Mouse (Mus musculus): ENCODE results near the gene Rpap3. TPM values are rescaled to one million over a fixed set of nuclear protein-coding genes. Genes with fewer than 3 reads are reported as not detected.

The Rpap3 gene
- polyA plus RNA-seq, 1 experiment from 2014 or later, result 32.8 TPM

DNA sequence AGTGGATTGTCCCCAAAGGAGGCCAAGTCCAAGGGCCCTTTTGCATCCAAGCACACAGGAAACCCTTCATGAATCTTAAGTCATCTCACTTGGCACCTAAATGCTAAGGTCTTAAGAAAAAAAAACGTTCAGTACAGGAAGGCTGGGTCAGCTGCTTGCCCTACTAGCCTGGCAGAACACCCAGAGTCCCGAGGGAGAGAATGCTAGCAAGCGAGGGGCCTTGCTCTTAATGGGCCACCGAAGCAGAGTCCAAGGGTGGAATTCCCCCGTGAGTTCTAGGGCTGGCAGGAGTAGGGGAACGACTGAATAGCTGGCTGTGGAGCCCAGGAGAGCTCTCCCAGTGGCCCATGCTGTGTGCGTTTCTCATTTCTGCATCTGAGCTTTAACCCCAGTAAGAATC is 23.2 kb upstream of the Rpap3 start:
- ATAC-seq, result no peak
- Histone ChIP-seq H3K27ac (no peak overlapping the region), H3K36me3 (no peaks in the 10 kb centered on the region), H3K27me3 (no peaks in the 10 kb centered on the region), H3K9me3 (no peaks in the 10 kb centered on the region), H3K4me1 (replicated peaks) (no peaks in the 10 kb centered on the region), H3K4me3 (replicated peaks) (no peak overlapping the region), H3K9ac (replicated peaks) (no peak overlapping the region), H3K4me2 (replicated peaks) (no peak overlapping the region)
- 69% methylated on average over 7 of the region's 7 CpGs for WGBS

GRCm38 (mm10) chr15:97728394-97728793 is 22.8 kb upstream of the Rpap3 start:
- no peaks in the 10 kb centered on the region for H3K4me1 ChIP-seq (replicated peaks)
- 93% methylated on average over 11 of the region's 11 CpGs for WGBS
- H3K27ac ChIP-seq, result no peak overlapping the region
- no peak overlapping the region for H3K4me2 ChIP-seq (replicated peaks)
- no peak overlapping the region for H3K4me3 ChIP-seq (replicated peaks)
- ATAC-seq, result no peak
- no peak overlapping the region for H3K9ac ChIP-seq (replicated peaks)
- H3K27me3 ChIP-seq, result no peaks in the 10 kb centered on the region
- no peaks in the 10 kb centered on the region for H3K9me3 ChIP-seq
- H3K36me3 ChIP-seq, result no peaks in the 10 kb centered on the region

- no peaks in the 10 kb centered on the region for H3K4me1 ChIP-seq (replicated peaks)
- H3K36me3 ChIP-seq, result no peaks in the 10 kb centered on the region
- WGBS, result 64% methylated on average over 5 of the region's 5 CpGs
- H3K27me3 ChIP-seq, result no peaks in the 10 kb centered on the region
- H3K9ac ChIP-seq (replicated peaks), result no peak overlapping the region
- no peaks in the 10 kb centered on the region for H3K9me3 ChIP-seq
- no peak overlapping the region for H3K4me2 ChIP-seq (replicated peaks)
- ATAC-seq, result no peak
- no peak overlapping the region for H3K4me3 ChIP-seq (replicated peaks)
- H3K27ac ChIP-seq, result no peak overlapping the region
Observed at GRCm38 (mm10) chr15:97727520-97727919, 21.9 kb upstream of the Rpap3 start.

GRCm38 (mm10) chr15:97727048-97727447 is 21.4 kb upstream of the Rpap3 start:
- H3K27ac ChIP-seq, result no peak overlapping the region
- H3K27me3 ChIP-seq, result no peaks in the 10 kb centered on the region
- no peaks in the 10 kb centered on the region for H3K4me1 ChIP-seq (replicated peaks)
- no peak for ATAC-seq
- no peak overlapping the region for H3K9ac ChIP-seq (replicated peaks)
- no peaks in the 10 kb centered on the region for H3K36me3 ChIP-seq
- H3K4me2 ChIP-seq (replicated peaks), result no peak overlapping the region
- no peaks in the 10 kb centered on the region for H3K9me3 ChIP-seq
- no peak overlapping the region for H3K4me3 ChIP-seq (replicated peaks)
- 85% methylated on average over 8 of the region's 8 CpGs for WGBS

DNA sequence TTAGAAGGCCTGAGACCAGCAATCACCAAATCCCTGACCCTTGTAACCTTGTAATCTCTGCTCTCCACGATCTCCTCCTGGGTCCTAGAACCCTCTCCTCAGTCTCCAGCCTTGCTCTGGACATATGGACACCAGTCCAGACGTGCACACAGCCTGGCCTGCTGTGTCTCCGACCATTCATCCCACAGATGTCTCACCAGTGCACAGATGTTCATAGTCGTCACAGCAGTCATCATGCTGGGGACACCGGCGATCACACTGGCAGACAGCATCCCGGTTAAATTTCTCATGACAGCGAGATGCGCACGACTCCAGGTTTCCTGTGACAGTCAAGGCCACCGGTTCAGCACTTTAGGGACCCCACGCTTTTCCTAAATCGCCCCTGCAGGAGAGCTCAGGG is 20.7 kb upstream of the Rpap3 start:
- Histone ChIP-seq H3K4me2 (replicated peaks) (no peak overlapping the region), H3K4me3 (replicated peaks) (no peak overlapping the region), H3K9ac (replicated peaks) (no peak overlapping the region), H3K9me3 (no peaks in the 10 kb centered on the region), H3K4me1 (replicated peaks) (no peaks in the 10 kb centered on the region), H3K27ac (no peak overlapping the region), H3K27me3 (no peaks in the 10 kb centered on the region), H3K36me3 (no peaks in the 10 kb centered on the region)
- ATAC-seq, result no peak
- WGBS, result 81% methylated on average over 13 of the region's 13 CpGs

GRCm38 (mm10) chr15:97725198-97725785 is 19.7 kb upstream of the Rpap3 start:
- 84% methylated on average over 6 of the region's 6 CpGs for WGBS
- no peak overlapping the region for H3K4me2 ChIP-seq (replicated peaks)

DNA sequence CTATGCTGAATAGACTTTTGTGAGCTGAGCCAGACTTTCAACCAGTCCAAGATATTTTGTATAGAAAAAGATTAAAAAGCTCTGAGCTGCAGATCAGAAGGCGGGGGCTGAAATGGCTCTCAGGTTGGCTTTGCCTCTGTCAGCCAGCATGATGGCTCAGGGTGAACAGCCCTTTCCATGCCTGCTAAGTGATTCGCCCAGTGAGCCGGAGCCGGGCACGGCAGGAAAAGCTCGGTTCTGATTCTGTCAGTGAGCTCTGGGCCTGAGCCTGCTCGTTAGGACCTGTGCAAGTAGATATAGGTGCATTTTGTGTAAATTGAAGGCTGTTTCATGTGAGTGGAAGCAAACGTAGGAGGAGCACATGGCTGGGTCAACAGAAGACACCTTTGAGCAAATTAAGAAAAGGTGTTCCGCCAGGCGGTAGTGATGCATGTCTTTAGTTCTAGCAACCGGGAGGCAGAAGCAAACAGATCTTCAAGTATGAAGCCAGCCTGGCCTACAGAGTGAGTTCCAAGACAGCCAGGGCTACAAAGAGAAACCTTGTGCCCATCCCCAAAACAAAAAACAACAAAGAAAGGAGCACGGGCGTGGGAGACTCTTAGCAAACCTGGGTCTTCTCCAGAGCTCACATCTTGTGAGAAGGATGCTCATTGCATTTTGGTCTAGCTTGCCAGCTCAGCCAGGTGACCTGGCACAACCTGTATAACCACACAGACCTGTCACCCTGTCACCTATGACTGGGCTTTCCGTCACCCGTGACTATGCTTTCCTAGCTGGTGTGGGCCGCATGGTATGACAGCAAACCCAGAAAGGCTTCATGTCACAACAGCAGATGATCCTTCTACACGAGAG is 18.9 kb upstream of the Rpap3 start:
- 90% methylated on average over 17 of the region's 17 CpGs for WGBS

More at GRCm38 (mm10) chr15:97725198-97725785, 19.7 kb upstream of the Rpap3 start:
- no peak for ATAC-seq
- H3K36me3 ChIP-seq, result no peaks in the 10 kb centered on the region
- H3K4me1 ChIP-seq (replicated peaks), result no peaks in the 10 kb centered on the region
- H3K4me3 ChIP-seq (replicated peaks), result no peak overlapping the region
- H3K9ac ChIP-seq (replicated peaks), result no peak overlapping the region
- H3K27ac ChIP-seq, result no peak overlapping the region
- H3K9me3 ChIP-seq, result no peaks in the 10 kb centered on the region
- H3K27me3 ChIP-seq, result no peaks in the 10 kb centered on the region

GRCm38 (mm10) chr15:97723536-97724345 is 18.1 kb upstream of the Rpap3 start:
- Histone ChIP-seq H3K27ac (no peak overlapping the region), H3K4me3 (replicated peaks) (no peak overlapping the region)
- ATAC-seq, result no peak

More for the DNA sequence above, 18.9 kb upstream of the Rpap3 start:
- H3K4me3 ChIP-seq (replicated peaks), result no peak overlapping the region
- no peaks in the 10 kb centered on the region for H3K4me1 ChIP-seq (replicated peaks)
- no peaks in the 10 kb centered on the region for H3K27me3 ChIP-seq
- H3K27ac ChIP-seq, result no peak overlapping the region
- no peaks in the 10 kb centered on the region for H3K36me3 ChIP-seq
- ATAC-seq, result no peak
- no peaks in the 10 kb centered on the region for H3K9me3 ChIP-seq
- H3K4me2 ChIP-seq (replicated peaks), result no peak overlapping the region
- H3K9ac ChIP-seq (replicated peaks), result no peak overlapping the region

GRCm38 (mm10) chr15:97721008-97721701 is 15.5 kb upstream of the Rpap3 start:
- Histone ChIP-seq H3K4me1 (replicated peaks) (no peaks in the 10 kb centered on the region), H3K36me3 (no peaks in the 10 kb centered on the region), H3K9ac (replicated peaks) (no peak overlapping the region), H3K27ac (no peak overlapping the region), H3K27me3 (no peaks in the 10 kb centered on the region), H3K4me3 (replicated peaks) (no peak overlapping the region), H3K4me2 (replicated peaks) (no peak overlapping the region), H3K9me3 (no peaks in the 10 kb centered on the region)
- ATAC-seq, result no peak
- 82% methylated on average over 15 of the region's 15 CpGs for WGBS

More at GRCm38 (mm10) chr15:97723536-97724345, 18.1 kb upstream of the Rpap3 start:
- 86% methylated on average over 6 of the region's 6 CpGs for WGBS
- no peaks in the 10 kb centered on the region for H3K36me3 ChIP-seq
- no peak overlapping the region for H3K9ac ChIP-seq (replicated peaks)
- H3K4me1 ChIP-seq (replicated peaks), result no peaks in the 10 kb centered on the region
- H3K27me3 ChIP-seq, result no peaks in the 10 kb centered on the region
- H3K4me2 ChIP-seq (replicated peaks), result no peak overlapping the region
- H3K9me3 ChIP-seq, result no peaks in the 10 kb centered on the region

DNA sequence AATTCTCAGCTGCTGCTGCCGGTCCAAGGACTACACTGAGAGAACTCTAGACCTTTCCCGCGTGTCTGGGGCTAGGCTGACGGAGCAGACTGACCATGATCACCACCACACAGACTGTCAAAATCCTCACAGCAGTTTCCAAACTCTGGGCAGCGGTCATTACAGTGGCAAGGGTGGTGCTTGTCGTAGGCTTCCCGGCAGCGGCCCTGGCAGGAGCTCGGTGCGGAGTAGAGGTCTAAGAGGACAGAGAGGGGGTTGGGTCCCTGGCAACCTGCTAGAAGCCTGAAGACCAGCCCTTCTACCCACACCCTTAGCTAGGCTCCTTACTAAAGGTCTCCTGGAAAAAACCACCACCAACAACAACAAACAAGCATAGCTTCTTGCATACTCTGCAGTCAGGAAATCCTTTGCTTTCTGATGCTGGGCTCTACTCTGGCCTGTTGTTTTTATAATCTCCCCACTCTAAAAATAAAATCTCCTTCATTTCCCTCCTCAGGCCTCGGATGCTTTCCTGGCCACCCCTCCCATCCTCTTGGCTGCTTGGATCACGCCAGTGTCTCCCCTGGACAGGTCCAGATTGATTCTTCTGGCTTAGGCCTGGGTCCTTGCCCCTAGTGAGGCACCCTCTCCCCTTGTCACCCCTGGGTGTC is 14.5 kb upstream of the Rpap3 start:
- no peaks in the 10 kb centered on the region for H3K36me3 ChIP-seq
- no peaks in the 10 kb centered on the region for H3K27me3 ChIP-seq
- H3K4me1 ChIP-seq (replicated peaks), result no peaks in the 10 kb centered on the region
- no peak for ATAC-seq
- no peak overlapping the region for H3K27ac ChIP-seq
- no peaks in the 10 kb centered on the region for H3K9me3 ChIP-seq
- H3K4me2 ChIP-seq (replicated peaks), result no peak overlapping the region
- WGBS, result 84% methylated on average over 12 of the region's 12 CpGs
- H3K9ac ChIP-seq (replicated peaks), result no peak overlapping the region
- H3K4me3 ChIP-seq (replicated peaks), result no peak overlapping the region

GRCm38 (mm10) chr15:97719494-97719893 is 13.9 kb upstream of the Rpap3 start:
- H3K9me3 ChIP-seq, result no peaks in the 10 kb centered on the region
- H3K4me2 ChIP-seq (replicated peaks), result no peak overlapping the region
- H3K4me1 ChIP-seq (replicated peaks), result no peaks in the 10 kb centered on the region
- H3K4me3 ChIP-seq (replicated peaks), result no peak overlapping the region
- no peak overlapping the region for H3K9ac ChIP-seq (replicated peaks)
- 90% methylated on average over 12 of the region's 12 CpGs for WGBS
- H3K36me3 ChIP-seq, result no peaks in the 10 kb centered on the region
- H3K27ac ChIP-seq, result no peak overlapping the region
- no peaks in the 10 kb centered on the region for H3K27me3 ChIP-seq
- no peak for ATAC-seq

Measured in midbrain, embryonic 13.5 days (tissue).